Mouse (Mus musculus) embryonic stem cell, embryonic (primary cell): ENCODE results near the gene Lor.

Source experiments
- CTCF ChIA-PET, 4 experiments: fragments of 300-600 bp in 2 of 4; fragments of 350-600 bp in 2 of 4; sonication (Branson Sonifier 250); formaldehyde crosslinking; loops; one replicate each; lab custom pipeline; 2022; ENCODE audit warnings: inconsistent platforms in 2 of 4; lab: Charles Lee
- POLR2A ChIA-PET, 4 experiments: fragments of 300-600 bp in 2 of 4; fragments of 350-600 bp in 2 of 4; sonication (Branson Sonifier 250); formaldehyde crosslinking; loops; one replicate each; lab custom pipeline; 2022; ENCODE audit warnings: antibody characterized with exemption in 4 of 4, inconsistent platforms in 1 of 4; lab: Charles Lee

Lor gene

GRCm38 (mm10) chr3:92083042-92083441 is at the start of gene Lor:
TSS of gene Lor (minus strand) at chr3:92083142.
- POLR2A ChIA-PET: no interaction called here

GRCm38 (mm10) chr3:92123847-92124246 is 40.9 kb upstream of the Lor start, which contains the start of gene Prr9:
TSS of gene Prr9 (minus strand) at chr3:92123947.
- ChIA-PET POLR2A (no interaction called here), CTCF (no interaction called here)

More at GRCm38 (mm10) chr3:92083042-92083441, at the start of gene Lor:
- CTCF ChIA-PET: no interaction called here

- CTCF ChIA-PET: no interaction called here
- POLR2A ChIA-PET: no interaction called here
These were observed 38.0 kb upstream of the Lor start for GRCm38 (mm10) chr3:92120902-92121301.

GRCm38 (mm10) chr3:92117930-92118329 is 35.0 kb upstream of the Lor start:
- CTCF ChIA-PET: interaction anchor here (0.5 to 2.2 kb wide), 14 partner anchors 11 to 656 kb away, joined by 3 to 14 read pairs (median 4); no protein-coding TSS in a partner anchor
- POLR2A ChIA-PET: interaction anchor here in 1 of 4 experiments (0.6 kb wide), 1 partner anchor 91 kb away, joined by 7 read pairs; no protein-coding TSS in a partner anchor

GRCm38 (mm10) chr3:92111526-92111925 is 28.6 kb upstream of the Lor start:
- CTCF ChIA-PET: interaction anchor here in 1 of 4 experiments (0.7 kb wide), 1 partner anchor 10 kb away, joined by 3 read pairs; no protein-coding TSS in a partner anchor
- POLR2A ChIA-PET: interaction anchor here in 1 of 4 experiments (0.5 kb wide), 1 partner anchor 948 kb away, joined by 3 read pairs; no protein-coding TSS in a partner anchor

GRCm38 (mm10) chr3:92110790-92111189 is 27.8 kb upstream of the Lor start:
- POLR2A ChIA-PET: interaction anchor here in 1 of 4 experiments (0.7 kb wide), 1 partner anchor 10 kb away, joined by 3 read pairs; no protein-coding TSS in a partner anchor

GRCm38 (mm10) chr3:92106582-92106981 is 23.6 kb upstream of the Lor start:
- POLR2A ChIA-PET: no interaction called here
- CTCF ChIA-PET: interaction anchor here in 3 of 4 experiments (0.6 to 1.0 kb wide), 5 partner anchors 11 to 60 kb away, joined by 3 to 6 read pairs (median 6); no protein-coding TSS in a partner anchor

More at GRCm38 (mm10) chr3:92110790-92111189, 27.8 kb upstream of the Lor start:
- CTCF ChIA-PET: no interaction called here

- CTCF ChIA-PET: interaction anchor here in 2 of 4 experiments (0.7 to 1.9 kb wide), 2 partner anchors 25 to 779 kb away, joined by 6 to 9 read pairs; no protein-coding TSS in a partner anchor
- POLR2A ChIA-PET: interaction anchor here in 2 of 4 experiments (0.6 to 0.7 kb wide), 2 partner anchors 32 to 71 kb away, joined by 3 to 4 read pairs; no protein-coding TSS in a partner anchor
These were observed 1.5 kb downstream of the Lor start for GRCm38 (mm10) chr3:92081285-92081931.

- ChIA-PET POLR2A (interaction anchor here in 2 of 4 experiments (0.6 to 0.7 kb wide), 2 partner anchors 31 to 72 kb away, joined by 3 to 4 read pairs; no protein-coding TSS in a partner anchor), CTCF (interaction anchor here in 3 of 4 experiments (0.7 to 1.9 kb wide), 4 partner anchors 20 to 779 kb away, joined by 3 to 9 read pairs (median 4); no protein-coding TSS in a partner anchor)
These were observed 2.3 kb downstream of the Lor start for GRCm38 (mm10) chr3:92080462-92081284.

- ChIA-PET CTCF (interaction anchor here in 1 of 4 experiments (0.7 kb wide), 1 partner anchor 631 kb away, joined by 3 read pairs; no protein-coding TSS in a partner anchor), POLR2A (interaction anchor here in 1 of 4 experiments (0.7 kb wide), 1 partner anchor 82 kb away, joined by 4 read pairs; no protein-coding TSS in a partner anchor)
These were observed 32.4 kb downstream of the Lor start for GRCm38 (mm10) chr3:92050382-92051054.

- ChIA-PET POLR2A (interaction anchor here in 1 of 4 experiments (0.7 kb wide), 1 partner anchor 14 kb away, joined by 3 read pairs; no protein-coding TSS in a partner anchor), CTCF (no interaction called here)
These were observed 49.0 kb downstream of the Lor start for GRCm38 (mm10) chr3:92033892-92034291.

- CTCF ChIA-PET: no interaction called here
- POLR2A ChIA-PET: no interaction called here
These were observed 49.7 kb downstream of the Lor start for GRCm38 (mm10) chr3:92033203-92033602.
